Mouse (Mus musculus) CH12.LX (cell line): ENCODE measurements around the gene Prkca.

ENCODE experiments used
- CTCF ChIP-seq, 2 experiments: IDR thresholded peaks in 1 of 2; conservative IDR thresholded peaks in 1 of 2; 2 replicates each; pipeline ENCODE4 v1.5.1; 2011 to 2012; ENCODE audit warnings: low read depth in 2 of 2, low read length in 2 of 2, improper control_type of control experiment in 1 of 2, inconsistent platforms in 1 of 2, mild to moderate bottlenecking in 1 of 2, moderate library complexity in 1 of 2
- EP300 ChIP-seq: IDR thresholded peaks from 2 replicates; pipeline ENCODE4 v1.6.1; 2011; ENCODE audit warnings: low read length, improper control_type of control experiment
- MAFK ChIP-seq: IDR thresholded peaks from 2 replicates; pipeline ENCODE4 v1.6.1; 2011; ENCODE audit warnings: low read length, improper control_type of control experiment; ENCODE audit not compliant: insufficient replicate concordance
- MAX ChIP-seq: IDR thresholded peaks from 2 replicates; pipeline ENCODE4 v1.6.1; 2011; ENCODE audit warnings: low read length, improper control_type of control experiment
- PAX5 ChIP-seq: IDR thresholded peaks from 2 replicates; pipeline ENCODE4 v1.6.1; 2012; ENCODE audit warnings: low read length, inconsistent platforms, mixed read lengths
- POLR2A ChIP-seq: IDR thresholded peaks from 2 replicates; pipeline ENCODE4 v1.6.1; 2011; ENCODE audit warnings: low read depth, mild to moderate bottlenecking, improper control_type of control experiment, low read length
- ZC3H11A ChIP-seq: IDR thresholded peaks from 2 replicates; pipeline ENCODE4 v1.6.1; 2012; ENCODE audit warnings: low read depth, mild to moderate bottlenecking, inconsistent platforms, low read length, improper control_type of control experiment
- ZMIZ1 ChIP-seq: IDR thresholded peaks from 2 replicates; pipeline ENCODE4 v1.6.1; 2012; ENCODE audit warnings: low read depth, mild to moderate bottlenecking, inconsistent platforms, low read length, improper control_type of control experiment

DNA sequence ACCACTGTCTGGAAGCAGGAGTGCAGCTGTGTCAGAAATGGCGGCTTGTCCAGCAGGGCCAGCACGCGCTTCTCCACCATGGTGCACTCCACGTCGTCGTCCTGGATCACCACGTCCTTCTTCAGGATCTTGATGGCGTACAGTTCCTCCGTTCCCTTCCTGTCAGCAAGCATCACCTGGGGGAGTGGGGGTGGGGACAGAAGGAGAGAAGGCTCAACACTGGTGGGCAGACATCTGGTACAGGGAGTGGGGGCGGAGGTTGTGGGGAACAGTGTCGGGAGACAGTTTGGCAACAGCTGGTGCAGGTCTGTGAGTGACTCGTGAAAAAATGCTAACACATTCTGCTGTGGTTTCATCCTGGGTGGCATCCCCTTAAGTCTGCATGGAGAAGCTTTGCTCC lies 359.8 kb downstream of the Prkca start:
- TF ChIP-seq POLR2A (no peak), CTCF (conservative IDR thresholded peaks at IDR 0.05 in 1 of 2, IDR thresholded peaks at IDR 0.05 in 1 of 2; ENCODE audit: low read depth in 2 of 2, low read length in 2 of 2) (no peak), EP300 (no peak), ZC3H11A (no peak), MAX (no peak), ZMIZ1 (no peak), MAFK (no peak), PAX5 (no peak)
